Mouse (Mus musculus): ENCODE results near the gene Lyrm9. TPM values are rescaled to one million over a fixed set of nuclear protein-coding genes. Genes with fewer than 3 reads are reported as not detected.
A peak's percentile ranks its signal among the peaks of the same experiment; 100 is the strongest.
"Not testable (repeated sequence)": the region's sequence is repeated elsewhere in the genome, so short reads cannot be mapped to it uniquely, and the experiment has no call there.

Lyrm9 gene
- total RNA-seq, 2 experiments from 2014 or later, result 30.2 to 32.4 TPM

DNA sequence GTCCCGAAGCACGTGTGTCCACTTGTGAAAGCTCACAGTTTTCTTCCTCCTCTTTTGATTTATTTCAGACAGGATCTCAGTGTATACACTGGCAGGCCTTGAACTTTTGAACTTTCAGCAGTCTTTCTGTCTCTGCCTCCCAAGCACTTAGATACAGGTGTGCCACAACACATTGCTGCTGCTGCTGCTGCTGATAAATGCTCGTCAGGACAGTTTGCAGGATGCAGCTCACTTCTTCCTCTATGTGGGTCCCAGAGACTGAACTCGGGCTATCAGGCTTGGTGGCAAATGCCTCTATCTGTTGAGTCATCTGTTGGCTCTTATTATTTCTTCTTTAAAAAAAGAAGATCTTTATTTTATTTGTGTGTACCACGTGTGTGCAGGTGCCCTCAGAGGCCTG, 13.8 kb downstream of the Lyrm9 start:
- intact Hi-C loops (cut with DNase I), result loop anchor here (10.0 kb wide), 1 partner anchor 375 kb away; no protein-coding TSS in a partner anchor
- no peak for DNase-seq (ENCODE audit: extremely low spot score in 1 of 2, low spot score in 2 of 2)

GRCm38 (mm10) chr11:78841987-78842386, 15.6 kb downstream of the Lyrm9 start:
- intact Hi-C loops (cut with DNase I), result loop anchor here (10.0 kb wide), 1 partner anchor 373 kb away; no protein-coding TSS in a partner anchor
- no peak for DNase-seq (ENCODE audit: extremely low spot score in 1 of 2, low spot score in 2 of 2)

DNA sequence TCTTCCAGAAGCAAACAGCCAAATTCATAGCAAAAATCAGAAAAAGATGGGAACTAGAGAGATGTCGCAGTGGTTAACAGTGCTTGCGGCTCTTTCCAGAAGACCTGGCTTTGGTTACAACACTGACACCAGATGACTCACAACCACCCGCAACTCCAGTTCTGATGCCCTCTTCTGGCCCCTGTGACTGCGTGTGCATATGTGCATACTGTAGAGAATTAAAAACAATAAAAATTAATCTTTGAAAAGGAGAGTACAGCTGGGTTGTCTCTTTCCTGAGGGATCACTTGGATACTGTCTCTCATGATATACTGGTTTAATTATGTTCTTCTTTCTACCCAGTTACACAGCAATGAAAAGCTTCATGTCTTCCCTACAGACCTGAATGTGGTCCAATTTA, 20.2 kb downstream of the Lyrm9 start:
- intact Hi-C loops (cut with DNase I), result loop anchor here (10.0 kb wide), 1 partner anchor 368 kb away; no protein-coding TSS in a partner anchor
- no peak for DNase-seq (ENCODE audit: extremely low spot score in 1 of 2, low spot score in 2 of 2)

GRCm38 (mm10) chr11:78847884-78848848, 21.8 kb downstream of the Lyrm9 start:
- DNase-seq (ENCODE audit: extremely low spot score in 1 of 2, low spot score in 2 of 2), result no peak
- intact Hi-C loops (cut with DNase I), result loop anchor here (10.0 kb wide), 1 partner anchor 367 kb away; no protein-coding TSS in a partner anchor

GRCm38 (mm10) chr11:78849859-78850258, 23.5 kb downstream of the Lyrm9 start:
- intact Hi-C loops (cut with DNase I), result loop anchor here (5.0 to 10.0 kb wide), 2 partner anchors 107 to 365 kb away; no protein-coding TSS in a partner anchor
- DNase-seq (ENCODE audit: extremely low spot score in 1 of 2, low spot score in 2 of 2), result no peak

DNA sequence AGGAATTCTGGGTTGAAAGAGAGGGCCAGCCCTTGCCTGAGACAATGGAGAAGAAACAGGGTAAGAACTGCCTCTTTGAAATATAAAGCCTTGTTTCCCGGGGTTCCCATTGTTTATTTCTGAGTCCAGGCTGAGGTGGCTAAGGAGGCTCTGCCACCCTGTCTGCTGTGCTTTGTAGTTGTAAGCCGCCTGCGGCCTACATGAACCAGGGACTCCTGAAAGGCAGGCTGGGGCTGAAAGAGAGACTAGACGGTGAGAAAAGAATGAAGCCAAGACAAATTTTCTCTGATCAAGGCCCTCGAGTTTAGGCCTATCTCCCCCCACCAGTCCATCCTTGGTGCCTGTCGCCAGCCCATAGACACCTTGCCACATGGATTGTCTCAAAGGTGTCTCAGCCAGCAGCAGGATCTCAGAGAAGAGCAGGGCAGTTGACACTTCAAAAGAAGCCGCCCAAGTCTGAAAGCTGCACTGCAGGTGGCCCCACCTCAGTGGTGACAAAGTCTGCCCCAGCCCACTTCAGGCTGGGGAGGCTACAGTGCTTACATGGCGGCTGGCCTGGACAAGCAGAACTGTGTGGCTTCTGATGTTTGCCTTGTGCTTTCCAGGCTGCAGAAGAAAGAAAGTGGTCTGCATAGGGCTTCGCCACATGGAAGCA, 25.0 kb downstream of the Lyrm9 start:
- no peak for DNase-seq (ENCODE audit: extremely low spot score in 1 of 2, low spot score in 2 of 2)
- intact Hi-C loops (cut with DNase I), result loop anchor here (5.0 kb wide), 1 partner anchor 106 kb away; no protein-coding TSS in a partner anchor

DNA sequence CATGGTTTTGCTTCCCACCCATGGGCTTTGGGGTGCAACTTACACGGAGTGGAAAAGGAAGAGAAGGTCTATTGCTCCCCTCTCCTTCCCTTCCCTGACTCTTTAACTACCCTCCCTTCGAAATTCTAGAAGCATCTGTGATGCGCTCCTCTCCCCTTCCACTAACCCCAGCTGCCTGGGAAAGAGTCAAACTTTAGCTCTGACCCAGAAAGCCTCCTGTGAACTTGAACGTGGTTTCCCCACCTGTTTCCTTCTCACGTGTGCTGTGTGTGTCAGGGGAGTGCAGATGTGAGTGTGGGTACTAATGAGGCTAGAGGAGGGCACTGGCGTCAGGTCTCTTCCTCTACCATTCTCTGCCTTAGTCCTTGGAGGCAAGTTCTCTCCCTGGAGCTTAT, 25.5 kb downstream of the Lyrm9 start:
- no peak for DNase-seq (ENCODE audit: extremely low spot score in 1 of 2, low spot score in 2 of 2)
- intact Hi-C loops (cut with DNase I), result loop anchor here (5.0 kb wide), 1 partner anchor 105 kb away; no protein-coding TSS in a partner anchor

- DNase-seq (ENCODE audit: extremely low spot score in 1 of 2, low spot score in 2 of 2), result no peak
- intact Hi-C loops (cut with DNase I), result loop anchor here (5.0 kb wide), 1 partner anchor 105 kb away; no protein-coding TSS in a partner anchor
Measured at GRCm38 (mm10) chr11:78852529-78852928, 26.1 kb downstream of the Lyrm9 start.

DNA sequence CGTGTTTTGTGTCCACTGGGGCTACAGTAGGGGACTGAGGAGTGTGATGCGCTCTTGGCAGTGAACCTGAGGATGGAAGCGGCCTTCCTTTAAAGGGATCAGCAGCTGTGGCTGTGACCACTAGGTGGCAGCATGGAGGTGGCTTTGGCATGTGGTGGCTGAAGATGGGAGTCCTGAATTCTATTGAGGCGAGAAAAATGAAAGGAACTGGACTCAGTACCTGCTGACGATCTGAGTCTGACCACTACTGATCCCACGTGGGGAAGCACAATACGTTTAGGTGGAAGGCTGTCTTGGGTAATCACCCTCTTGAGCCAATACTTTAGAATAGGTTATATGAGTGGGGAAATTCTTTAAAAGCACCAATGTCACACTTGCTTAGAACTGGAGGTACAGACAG, 29.9 kb downstream of the Lyrm9 start:
- DNase-seq (ENCODE audit: extremely low spot score in 1 of 2, low spot score in 2 of 2), result peak; percentile 64 to 84

GRCm38 (mm10) chr11:78857611-78858010, 31.2 kb downstream of the Lyrm9 start:
- no peak for DNase-seq (ENCODE audit: extremely low spot score in 1 of 2, low spot score in 2 of 2)
- intact Hi-C loops (cut with DNase I), result loop anchor here (2.0 kb wide), 1 partner anchor 65 kb away; no protein-coding TSS in a partner anchor

More for the DNA sequence above, 29.9 kb downstream of the Lyrm9 start:
- intact Hi-C loops (cut with DNase I), result loop anchor here (2.0 kb wide), 1 partner anchor 66 kb away; no protein-coding TSS in a partner anchor

DNA sequence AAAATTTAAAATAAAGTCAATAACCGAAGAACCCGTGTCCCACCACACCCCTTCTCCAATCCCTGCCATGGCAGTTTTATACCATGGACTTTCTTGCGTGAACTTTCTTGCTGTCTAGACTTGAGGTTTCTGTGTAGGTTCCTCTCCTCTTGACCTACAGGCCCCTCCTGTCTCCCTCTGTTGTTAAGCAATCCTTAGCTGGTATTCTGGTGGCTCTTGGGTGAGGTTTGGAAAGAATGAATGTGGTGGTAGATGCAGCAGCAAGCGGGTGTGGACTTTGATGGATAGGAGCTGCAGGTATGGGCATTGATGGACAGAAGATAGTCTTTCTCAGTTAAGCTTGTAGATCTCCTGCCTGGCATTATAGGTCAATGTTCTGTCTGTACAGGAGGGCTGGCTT, 37.5 kb downstream of the Lyrm9 start:
- intact Hi-C loops (cut with DNase I), result no loop called here

DNA sequence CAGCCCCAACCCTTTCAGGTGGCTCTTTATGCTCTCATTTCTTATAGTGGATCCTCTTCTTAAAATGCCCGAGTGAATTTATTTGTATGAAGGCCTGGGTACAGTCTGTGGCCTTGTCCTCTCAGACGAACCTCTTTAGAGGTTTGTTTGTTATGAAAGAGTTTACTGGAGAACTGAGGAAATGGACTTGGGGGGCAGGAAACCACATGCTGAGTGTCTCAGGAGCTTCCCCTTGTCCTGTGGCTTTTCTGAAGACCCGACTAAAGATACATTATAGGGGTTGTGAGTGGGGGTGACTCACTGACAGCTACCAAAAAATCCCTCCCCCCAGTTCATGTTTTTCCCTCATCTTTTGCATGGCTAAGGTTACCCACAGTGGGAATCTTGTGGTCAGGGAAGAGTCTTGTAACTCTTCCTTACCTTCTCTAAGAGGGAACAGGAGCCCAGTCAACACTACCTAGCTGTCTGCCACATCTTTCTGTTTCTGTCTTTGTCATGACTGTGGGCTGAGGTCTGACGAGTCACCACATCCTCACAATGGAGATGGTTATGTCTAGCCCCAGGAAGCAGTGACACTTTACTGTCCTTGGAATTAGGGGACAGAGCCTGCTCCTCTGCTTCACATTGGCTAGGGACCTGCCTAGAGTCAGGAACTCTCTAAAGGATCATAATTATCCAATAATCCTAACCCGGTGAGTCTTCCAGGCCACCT, 38.3 kb downstream of the Lyrm9 start:
- no peak for DNase-seq (ENCODE audit: extremely low spot score in 1 of 2, low spot score in 2 of 2)
- intact Hi-C loops (cut with DNase I), result loop anchor here (5.0 kb wide), 1 partner anchor 93 kb away; no protein-coding TSS in a partner anchor

More for the DNA sequence above, 37.5 kb downstream of the Lyrm9 start:
- no peak for DNase-seq (ENCODE audit: extremely low spot score in 1 of 2, low spot score in 2 of 2)

DNA sequence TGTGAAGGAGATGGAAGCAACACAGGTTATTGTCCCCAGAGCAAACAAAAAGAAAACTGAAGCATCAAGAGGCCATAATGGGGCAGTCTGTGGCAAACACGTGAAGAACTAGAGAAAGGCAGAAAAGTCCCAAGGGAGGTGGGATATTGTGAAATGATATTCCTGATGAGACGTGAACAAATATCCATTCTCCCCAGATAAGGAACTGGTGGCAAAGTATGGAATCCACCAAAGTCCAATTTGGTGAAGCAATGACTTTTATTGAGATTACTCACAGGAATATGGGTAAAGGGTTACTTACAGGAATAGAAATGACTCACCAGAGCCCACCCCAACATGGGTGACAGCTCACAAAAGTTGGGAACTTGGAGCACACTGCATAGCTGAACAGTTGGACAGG, 38.9 kb downstream of the Lyrm9 start:
- intact Hi-C loops (cut with DNase I), result loop anchor here (5.0 kb wide), 1 partner anchor 92 kb away; no protein-coding TSS in a partner anchor
- no peak for DNase-seq (ENCODE audit: extremely low spot score in 1 of 2, low spot score in 2 of 2)

- intact Hi-C loops (cut with DNase I), result loop anchor here (5.0 kb wide), 1 partner anchor 91 kb away; no protein-coding TSS in a partner anchor
- DNase-seq (ENCODE audit: extremely low spot score in 1 of 2, low spot score in 2 of 2), result no peak
Measured at GRCm38 (mm10) chr11:78866486-78866885, 40.1 kb downstream of the Lyrm9 start.

GRCm38 (mm10) chr11:78867696-78868095, 41.3 kb downstream of the Lyrm9 start:
- intact Hi-C loops (cut with DNase I), result loop anchor here (5.0 kb wide), 1 partner anchor 90 kb away; no protein-coding TSS in a partner anchor
- no peak for DNase-seq (ENCODE audit: extremely low spot score in 1 of 2, low spot score in 2 of 2)

DNA sequence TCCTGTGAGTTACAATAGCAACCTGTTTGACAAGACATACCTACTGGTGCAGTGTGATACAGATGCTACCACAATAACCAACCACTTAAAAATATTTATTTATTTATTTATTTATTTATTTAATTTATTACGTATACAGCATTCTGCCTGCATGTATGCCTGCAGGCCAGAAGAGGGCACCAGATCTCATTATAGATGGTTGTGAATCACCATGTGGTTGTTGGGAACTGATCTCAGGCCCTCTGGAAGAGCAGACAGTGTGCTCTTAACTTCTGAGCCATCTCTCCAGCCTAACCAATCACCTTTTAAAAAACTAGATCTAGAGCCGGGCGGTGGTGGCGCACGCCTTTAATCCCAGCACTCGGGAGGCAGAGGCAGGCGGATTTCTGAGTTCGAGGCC, 42.8 kb downstream of the Lyrm9 start:
- not testable (repeated sequence) for DNase-seq (ENCODE audit: extremely low spot score in 1 of 2, low spot score in 2 of 2)
- intact Hi-C loops (cut with DNase I), result loop anchor here (5.0 kb wide), 1 partner anchor 88 kb away; no protein-coding TSS in a partner anchor

- intact Hi-C loops (cut with DNase I), result loop anchor here (10.0 kb wide), 1 partner anchor 424 kb away; the partner anchor contains the start of gene Gm9964
- no peak for DNase-seq (ENCODE audit: extremely low spot score in 1 of 2, low spot score in 2 of 2)
Measured at GRCm38 (mm10) chr11:78870891-78871290, 44.5 kb downstream of the Lyrm9 start.

DNA sequence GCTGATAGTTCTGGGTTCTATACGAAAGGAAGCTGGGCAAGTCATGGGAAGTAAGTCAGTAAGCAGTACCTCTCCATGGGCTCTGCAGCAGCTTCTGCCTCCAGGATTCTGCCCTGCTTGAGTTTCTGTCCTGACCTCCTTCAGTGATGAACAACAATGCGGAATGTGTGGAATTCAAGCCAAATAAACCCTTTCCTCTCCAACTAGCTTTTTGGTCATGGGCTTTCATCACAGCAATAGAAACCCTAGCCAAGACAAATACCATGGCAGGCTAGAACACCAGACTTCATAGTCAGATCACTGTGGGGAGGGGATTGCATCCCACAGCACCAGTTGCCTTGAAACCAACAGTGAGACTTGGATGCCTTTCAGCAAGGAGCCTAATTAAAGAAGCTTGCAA, 46.4 kb downstream of the Lyrm9 start:
- intact Hi-C loops (cut with DNase I), result loop anchor here (10.0 kb wide), 1 partner anchor 422 kb away; the partner anchor contains the start of gene Gm9964
- no peak for DNase-seq (ENCODE audit: extremely low spot score in 1 of 2, low spot score in 2 of 2)

Data from left cerebral cortex, postnatal 10 days (tissue).